Mouse (Mus musculus): Measurements from ENCODE around the gene Gskip. TPM values are rescaled to one million over a fixed set of nuclear protein-coding genes. Genes with fewer than 3 reads are reported as not detected.

Gskip gene
- total and polyA plus RNA-seq, 2 experiments from 2014 or later: 8.8 to 16.8 TPM

DNA sequence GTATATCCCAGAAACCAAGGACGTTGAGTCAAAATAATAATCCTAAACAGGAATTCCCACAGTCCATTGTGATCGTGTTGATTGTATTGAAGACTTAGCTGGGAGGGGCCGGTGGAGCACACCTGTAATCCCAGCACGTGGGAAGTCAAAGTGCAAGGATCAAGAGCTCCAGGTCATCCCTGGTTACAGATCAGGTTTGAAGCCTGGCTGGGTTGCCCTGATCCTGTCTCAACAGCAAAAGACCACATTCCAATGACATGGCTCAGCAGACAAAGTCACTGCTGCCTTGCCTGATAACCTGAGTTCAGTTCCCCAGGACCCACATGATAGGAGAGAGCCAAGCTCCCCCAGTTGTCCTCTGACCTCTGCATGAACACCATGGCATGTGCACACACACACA is 2.8 kb downstream of the Gskip start:
- no peak overlapping the region for H3K4me3 ChIP-seq (ENCODE audit: low read depth, low read length)
- H3K9me3 ChIP-seq (replicated peaks; ENCODE audit: control insufficient read depth, low read length): no peaks in the 10 kb centered on the region
- 80% methylated on average over 4 of the region's 4 CpGs for WGBS
- H3K36me3 ChIP-seq (replicated peaks; ENCODE audit: control insufficient read depth, insufficient read depth, low read length): peaks cover 6% of the 10 kb centered on the region
- H3K4me1 ChIP-seq (ENCODE audit: control insufficient read depth, insufficient read depth): peaks cover 17% of the 10 kb centered on the region; the same call in 1 of the 2 replicates
- H3K27ac ChIP-seq (ENCODE audit: low read depth): no peak overlapping the region
- DNase-seq (ENCODE audit: low spot score): no peak
- H3K9ac ChIP-seq (replicated peaks; ENCODE audit: low read depth, low read length): no peak overlapping the region
- no peaks in the 10 kb centered on the region for H3K27me3 ChIP-seq (ENCODE audit: control insufficient read depth, insufficient read depth, low read length)
- H3K4me2 ChIP-seq (ENCODE audit: low read depth, low read length): no peak overlapping the region
- ATAC-seq (ENCODE audit: insufficient read depth, low read depth): no peak
- TF ChIP-seq EP300 (IDR thresholded peaks at IDR 0.05; ENCODE audit: low read depth): no peak
- TF ChIP-seq CTCF (IDR thresholded peaks at IDR 0.05; ENCODE audit: low read depth): no peak

DNA sequence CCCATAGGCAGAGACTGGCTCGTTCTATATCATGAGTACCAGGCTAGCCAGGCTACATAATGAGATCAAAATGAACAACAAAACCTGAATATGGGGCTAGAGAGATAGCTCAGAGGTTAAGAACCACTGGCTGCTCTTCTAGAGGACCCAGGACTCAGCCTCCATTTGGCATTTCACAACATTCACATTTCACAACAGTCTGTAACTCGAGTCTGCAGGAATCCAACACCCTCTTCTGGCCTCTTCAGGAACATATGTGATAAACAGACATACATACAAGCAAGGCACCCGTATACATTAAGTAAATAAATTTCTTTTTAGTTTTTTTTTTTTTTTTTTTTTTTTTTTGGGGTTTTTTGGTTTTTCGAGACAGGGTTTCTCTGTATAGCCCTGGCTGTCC is 3.9 kb downstream of the Gskip start:
- Histone ChIP-seq H3K9ac (replicated peaks; ENCODE audit: low read depth, low read length) (no peak overlapping the region), H3K27me3 (ENCODE audit: control insufficient read depth, insufficient read depth, low read length) (no peaks in the 10 kb centered on the region), H3K27ac (ENCODE audit: low read depth) (no peak overlapping the region), H3K4me1 (ENCODE audit: control insufficient read depth, insufficient read depth) (peaks cover 10% of the 10 kb centered on the region; the same call in 1 of the 2 replicates), H3K9me3 (replicated peaks; ENCODE audit: control insufficient read depth, low read length) (no peaks in the 10 kb centered on the region), H3K4me3 (ENCODE audit: low read depth, low read length) (no peak overlapping the region), H3K36me3 (replicated peaks; ENCODE audit: control insufficient read depth, insufficient read depth, low read length) (peaks cover 6% of the 10 kb centered on the region), H3K4me2 (ENCODE audit: low read depth, low read length) (no peak overlapping the region)
- ATAC-seq (ENCODE audit: insufficient read depth, low read depth): no peak
- TF ChIP-seq CTCF (IDR thresholded peaks at IDR 0.05; ENCODE audit: low read depth): no peak
- TF ChIP-seq EP300 (IDR thresholded peaks at IDR 0.05; ENCODE audit: low read depth): no peak
- WGBS: 81% methylated on average over 4 of the region's 4 CpGs
- no peak for DNase-seq (ENCODE audit: low spot score)

DNA sequence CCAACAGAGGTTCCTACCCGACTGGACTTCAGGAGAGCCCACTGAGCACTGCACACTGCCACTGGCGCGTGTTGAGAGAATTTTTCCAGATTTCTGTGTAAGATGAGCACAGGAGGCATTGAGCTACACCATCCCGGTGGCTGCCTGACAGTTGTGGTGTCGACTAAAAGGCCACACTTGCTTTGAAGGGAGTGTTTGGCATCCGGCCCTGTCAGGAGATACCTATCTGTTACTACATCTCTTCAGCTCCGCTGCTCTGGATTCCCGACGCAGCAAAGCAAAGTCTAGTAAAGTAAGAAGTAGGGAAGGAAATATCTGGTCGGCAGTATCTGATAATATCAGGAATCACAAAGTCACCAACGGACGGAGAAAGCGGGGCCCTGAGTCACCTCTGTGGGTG is 4.8 kb downstream of the Gskip start:
- no peaks in the 10 kb centered on the region for H3K27me3 ChIP-seq (ENCODE audit: control insufficient read depth, insufficient read depth, low read length)
- peaks cover 8% of the 10 kb centered on the region for H3K36me3 ChIP-seq (replicated peaks; ENCODE audit: control insufficient read depth, insufficient read depth, low read length)
- peaks cover 7% of the 10 kb centered on the region; the same call in 1 of the 2 replicates for H3K4me1 ChIP-seq (ENCODE audit: control insufficient read depth, insufficient read depth)
- no peaks in the 10 kb centered on the region for H3K9me3 ChIP-seq (replicated peaks; ENCODE audit: control insufficient read depth, low read length)
- no peak overlapping the region for H3K4me3 ChIP-seq (ENCODE audit: low read depth, low read length)
- WGBS: 84% methylated on average over 13 of the region's 13 CpGs
- DNase-seq (ENCODE audit: low spot score) (no peak), ATAC-seq (ENCODE audit: insufficient read depth, low read depth) (no peak)
- H3K4me2 ChIP-seq (ENCODE audit: low read depth, low read length): no peak overlapping the region
- H3K9ac ChIP-seq (replicated peaks; ENCODE audit: low read depth, low read length): no peak overlapping the region
- no peak overlapping the region for H3K27ac ChIP-seq (ENCODE audit: low read depth)
- TF ChIP-seq EP300 (IDR thresholded peaks at IDR 0.05; ENCODE audit: low read depth) (no peak), CTCF (IDR thresholded peaks at IDR 0.05; ENCODE audit: low read depth) (no peak)

DNA sequence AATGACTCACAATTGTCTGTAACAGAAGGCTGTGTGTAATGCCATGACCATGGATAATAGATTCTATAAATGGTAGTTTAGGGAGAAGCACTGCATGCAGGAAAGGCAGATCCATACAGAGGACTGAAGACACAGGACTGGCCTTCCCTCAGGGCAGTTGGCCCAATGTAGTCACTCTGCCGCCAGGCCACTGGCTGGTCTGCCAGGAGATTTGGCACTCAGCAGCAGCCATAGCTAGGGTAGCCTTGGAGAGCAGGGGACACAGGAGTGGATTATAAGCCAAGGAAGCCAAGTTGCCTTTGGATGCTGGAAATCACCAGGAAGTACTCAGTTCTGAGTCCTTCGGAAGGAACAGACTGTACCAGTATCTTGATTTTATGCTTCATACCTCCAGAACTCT is 9.4 kb downstream of the Gskip start:
- Histone ChIP-seq H3K27me3 (ENCODE audit: control insufficient read depth, insufficient read depth, low read length) (no peaks in the 10 kb centered on the region), H3K27ac (ENCODE audit: low read depth) (no peak overlapping the region), H3K4me3 (ENCODE audit: low read depth, low read length) (no peak overlapping the region), H3K36me3 (replicated peaks; ENCODE audit: control insufficient read depth, insufficient read depth, low read length) (peaks cover 8% of the 10 kb centered on the region), H3K4me2 (ENCODE audit: low read depth, low read length) (no peak overlapping the region), H3K9me3 (replicated peaks; ENCODE audit: control insufficient read depth, low read length) (no peaks in the 10 kb centered on the region), H3K4me1 (ENCODE audit: control insufficient read depth, insufficient read depth) (no peaks in the 10 kb centered on the region), H3K9ac (replicated peaks; ENCODE audit: low read depth, low read length) (no peak overlapping the region)
- ATAC-seq (ENCODE audit: insufficient read depth, low read depth) (no peak), DNase-seq (ENCODE audit: low spot score) (no peak)
- TF ChIP-seq EP300 (IDR thresholded peaks at IDR 0.05; ENCODE audit: low read depth): no peak
- no peak for TF ChIP-seq CTCF (IDR thresholded peaks at IDR 0.05; ENCODE audit: low read depth)
- 95% methylated on average over 2 of the region's 2 CpGs for WGBS

DNA sequence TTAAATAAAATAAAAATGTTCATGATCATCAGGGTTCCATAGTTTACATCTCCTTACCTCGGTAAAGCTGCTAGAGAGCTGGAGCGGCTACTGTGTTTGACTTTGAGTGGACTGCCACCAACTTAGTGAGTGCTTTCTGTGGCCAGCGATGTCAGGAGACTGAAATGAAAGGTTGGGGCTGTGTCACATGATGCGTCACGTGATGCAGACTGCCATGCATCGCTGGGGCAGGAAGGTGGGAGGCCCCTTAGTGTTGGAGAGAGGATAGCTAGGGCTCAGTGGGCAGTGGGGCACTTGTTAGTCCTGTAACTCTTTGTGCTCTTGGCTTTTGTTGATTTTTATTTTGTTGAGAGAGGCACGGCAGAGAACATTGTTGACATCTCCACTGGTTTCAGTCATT is 11.2 kb downstream of the Gskip start:
- 78% methylated on average over 7 of the region's 7 CpGs for WGBS
- no peak for DNase-seq (ENCODE audit: low spot score)
- Histone ChIP-seq H3K9ac (replicated peaks; ENCODE audit: low read depth, low read length) (no peak overlapping the region), H3K27ac (ENCODE audit: low read depth) (no peak overlapping the region), H3K9me3 (replicated peaks; ENCODE audit: control insufficient read depth, low read length) (no peaks in the 10 kb centered on the region), H3K4me1 (ENCODE audit: control insufficient read depth, insufficient read depth) (no peaks in the 10 kb centered on the region), H3K36me3 (replicated peaks; ENCODE audit: control insufficient read depth, insufficient read depth, low read length) (peaks cover 9% of the 10 kb centered on the region), H3K4me2 (ENCODE audit: low read depth, low read length) (no peak overlapping the region), H3K27me3 (ENCODE audit: control insufficient read depth, insufficient read depth, low read length) (no peaks in the 10 kb centered on the region), H3K4me3 (ENCODE audit: low read depth, low read length) (no peak overlapping the region)
- ATAC-seq (ENCODE audit: insufficient read depth, low read depth): no peak
- no peak for TF ChIP-seq EP300 (IDR thresholded peaks at IDR 0.05; ENCODE audit: low read depth)
- TF ChIP-seq CTCF (IDR thresholded peaks at IDR 0.05; ENCODE audit: low read depth): no peak

DNA sequence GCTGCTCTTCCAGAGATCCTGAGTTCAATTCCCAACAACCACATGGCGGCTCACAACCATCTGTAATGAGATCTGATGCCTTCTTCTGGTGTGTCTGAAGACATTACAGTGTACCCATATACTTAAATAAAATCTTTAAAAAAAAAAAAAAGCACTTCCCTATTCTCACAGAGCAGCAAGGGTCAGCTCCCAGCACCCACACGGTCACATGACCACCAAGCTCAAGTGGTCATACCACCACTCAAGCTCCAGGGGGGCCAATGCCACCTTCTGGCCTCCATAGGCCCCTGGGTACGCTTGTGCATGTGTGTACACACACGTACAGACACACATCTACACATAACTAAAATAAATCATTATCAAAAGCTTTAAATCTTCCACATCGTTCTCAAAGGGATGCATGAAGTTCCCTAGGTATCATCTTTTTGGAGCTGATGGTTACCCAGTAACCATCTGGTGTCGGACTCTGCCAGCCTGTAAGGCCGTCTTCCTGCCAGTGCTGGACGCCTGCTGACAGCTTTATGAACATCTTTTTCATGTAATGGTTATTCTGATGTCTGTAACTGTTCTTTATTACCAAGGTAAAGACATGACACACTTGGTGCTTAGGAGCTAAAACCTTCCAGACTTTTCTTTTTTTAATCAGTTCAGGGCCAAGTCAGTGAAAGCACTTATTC is 12.6 kb downstream of the Gskip start:
- Histone ChIP-seq H3K4me3 (ENCODE audit: low read depth, low read length) (no peak overlapping the region), H3K27me3 (ENCODE audit: control insufficient read depth, insufficient read depth, low read length) (no peaks in the 10 kb centered on the region), H3K4me2 (ENCODE audit: low read depth, low read length) (no peak overlapping the region), H3K36me3 (replicated peaks; ENCODE audit: control insufficient read depth, insufficient read depth, low read length) (peaks cover 15% of the 10 kb centered on the region), H3K9me3 (replicated peaks; ENCODE audit: control insufficient read depth, low read length) (no peaks in the 10 kb centered on the region), H3K27ac (ENCODE audit: low read depth) (no peak overlapping the region), H3K4me1 (ENCODE audit: control insufficient read depth, insufficient read depth) (no peaks in the 10 kb centered on the region), H3K9ac (replicated peaks; ENCODE audit: low read depth, low read length) (no peak overlapping the region)
- 92% methylated on average over 8 of the region's 8 CpGs for WGBS
- ATAC-seq (ENCODE audit: insufficient read depth, low read depth) (no peak), DNase-seq (ENCODE audit: low spot score) (no peak)
- TF ChIP-seq EP300 (IDR thresholded peaks at IDR 0.05; ENCODE audit: low read depth) (no peak), CTCF (IDR thresholded peaks at IDR 0.05; ENCODE audit: low read depth) (no peak)
